Mouse (Mus musculus) liver, adult 2 months (tissue): ENCODE results near the gene Duox1. TPM values are rescaled to one million over a fixed set of nuclear protein-coding genes. Genes with fewer than 3 reads are reported as not detected.

Source experiments
- DNase-seq: peaks from one replicate; pipeline ENCODE4 v3.0.0-alpha.2; 2011; ENCODE audit warnings: low read depth, low spot score; ENCODE audit errors: extremely low read depth
- H3K27ac ChIP-seq: fragments of 200-500 bp; replicated peaks from 2 replicates; pipeline ENCODE4 v1.5.1; 2012; ENCODE audit warnings: low read depth, mild to moderate bottlenecking, control low read depth, inconsistent platforms, low read length; ENCODE audit not compliant: insufficient read depth
- H3K27me3 ChIP-seq: fragments of 200-500 bp; 2 replicates; pipeline ENCODE4 v1.6.1; 2012; ENCODE audit warnings: mild to moderate bottlenecking, moderate library complexity, low read length, inconsistent platforms; ENCODE audit not compliant: control insufficient read depth, insufficient read depth
- H3K36me3 ChIP-seq: fragments of 200-500 bp; 2 replicates; pipeline ENCODE4 v1.6.1; 2012; ENCODE audit warnings: low read length, inconsistent platforms; ENCODE audit not compliant: control insufficient read depth, insufficient read depth
- H3K4me1 ChIP-seq: fragments of 200-500 bp; 2 replicates; pipeline ENCODE4 v1.6.1; 2011; ENCODE audit warnings: low read length; ENCODE audit not compliant: control insufficient read depth, insufficient read depth
- H3K4me3 ChIP-seq: fragments of 200-500 bp; 2 replicates; pipeline ENCODE4 v1.5.1; 2011; ENCODE audit warnings: low read depth, mild to moderate bottlenecking, control low read depth, low read length, moderate library complexity; ENCODE audit not compliant: insufficient read depth
- H3K79me2 ChIP-seq: fragments of 200-500 bp; 2 replicates; pipeline ENCODE4 v1.6.1; 2012; ENCODE audit warnings: inconsistent platforms, mild to moderate bottlenecking, low read length, moderate library complexity; ENCODE audit not compliant: control insufficient read depth, insufficient read depth
- H3K9ac ChIP-seq: fragments of 200-500 bp; 2 replicates; pipeline ENCODE4 v1.6.1; 2012; ENCODE audit warnings: low read depth, mild to moderate bottlenecking, control low read depth, inconsistent platforms, low read length
- CTCF ChIP-seq: fragments of 200-500 bp; IDR thresholded peaks from 2 replicates; pipeline ENCODE4 v1.5.1; 2011; ENCODE audit warnings: low read depth, low read length, control low read depth
- POLR2A ChIP-seq: fragments of 200-500 bp; IDR thresholded peaks from 2 replicates; pipeline ENCODE4 v1.6.1; 2011; ENCODE audit warnings: low read length, control low read depth; ENCODE audit not compliant: insufficient read depth; ENCODE audit errors: extremely low read depth
- WGBS: fragments of 180-500 bp; shearing (Covaris S2); methylation state at CpG from one replicate; pipeline ENCODE4 v1.1.7; 2018; 5-methylcytosine and 5-hydroxymethylcytosine counted together
- polyA plus RNA-seq: library from polyadenylated mRNA; depleted of rRNA; stranded (reverse); fragments of >200 nt; gene quantifications from 2 replicates; pipeline ENCODE4 v1.2.3, GENCODE M21; 2012
- total RNA-seq: library from RNA; depleted of rRNA; stranded (reverse); fragments of >200 nt; gene quantifications from 2 replicates; pipeline ENCODE4 v1.2.3, GENCODE M21; 2014

The Duox1 gene
- total and polyA plus RNA-seq, 2 experiments, result not detected

DNA sequence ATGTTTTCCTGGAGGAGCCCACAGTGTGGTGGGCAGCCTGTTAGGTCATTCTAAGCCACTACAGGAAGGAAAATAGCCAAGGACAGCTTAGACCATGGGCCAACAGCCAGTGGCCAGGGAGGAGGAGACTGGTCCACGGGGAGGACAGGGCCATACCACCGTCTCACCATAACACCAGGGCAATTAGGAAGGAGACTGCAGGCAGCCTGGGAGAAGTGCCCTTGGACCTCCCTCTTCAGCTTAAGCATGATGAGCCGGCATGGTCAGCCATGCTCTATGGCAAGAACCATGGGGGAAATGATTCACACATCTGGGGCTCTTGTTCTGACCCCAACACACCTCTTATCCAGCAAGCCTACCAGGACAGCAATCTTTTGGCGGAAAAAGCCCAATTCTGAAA lies 51.7 kb downstream of the Duox1 start:
- Histone ChIP-seq H3K4me1 (peaks cover 7% of the 10 kb centered on the region), H3K4me3 (no peak overlapping the region), H3K79me2 (peaks cover 3% of the 10 kb centered on the region; the same call in 1 of the 2 replicates), H3K36me3 (no peaks in the 10 kb centered on the region), H3K27ac (no peak overlapping the region), H3K9ac (no peak overlapping the region), H3K27me3 (no peaks in the 10 kb centered on the region)
- TF ChIP-seq CTCF (no peak), POLR2A (no peak)
- no peak for DNase-seq
- WGBS, result 57% methylated on average over 4 of the region's 4 CpGs

DNA sequence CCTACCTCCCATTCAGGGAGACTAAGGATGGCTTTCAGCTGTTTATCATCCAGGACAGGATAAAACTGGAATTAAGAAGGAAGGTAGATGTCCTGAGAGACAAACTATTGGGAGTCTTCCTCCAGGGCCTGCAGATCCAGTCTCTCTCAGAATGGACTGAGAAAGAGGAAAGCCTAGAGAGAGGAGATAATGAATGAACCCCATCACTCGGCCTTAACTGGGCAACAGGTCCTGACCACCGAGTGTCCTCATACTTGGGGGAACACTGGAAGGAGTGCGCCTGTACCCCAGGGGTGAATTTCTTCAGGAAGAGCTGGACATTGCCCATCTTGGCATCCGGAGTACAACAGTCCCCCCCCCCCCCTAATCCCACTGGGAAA lies 52.2 kb downstream of the Duox1 start:
- Histone ChIP-seq H3K9ac (no peak overlapping the region; the same call in 1 of the 2 replicates), H3K27me3 (no peaks in the 10 kb centered on the region), H3K27ac (no peak overlapping the region), H3K79me2 (peaks cover 3% of the 10 kb centered on the region; the same call in 1 of the 2 replicates), H3K4me1 (peaks cover 7% of the 10 kb centered on the region), H3K36me3 (no peaks in the 10 kb centered on the region), H3K4me3 (peak overlapping the region; percentile 91; the same call in 1 of the 2 replicates)
- WGBS, result 26% methylated on average over 4 of the region's 4 CpGs
- no peak for TF ChIP-seq CTCF
- TF ChIP-seq POLR2A, result no peak
- no peak for DNase-seq

DNA sequence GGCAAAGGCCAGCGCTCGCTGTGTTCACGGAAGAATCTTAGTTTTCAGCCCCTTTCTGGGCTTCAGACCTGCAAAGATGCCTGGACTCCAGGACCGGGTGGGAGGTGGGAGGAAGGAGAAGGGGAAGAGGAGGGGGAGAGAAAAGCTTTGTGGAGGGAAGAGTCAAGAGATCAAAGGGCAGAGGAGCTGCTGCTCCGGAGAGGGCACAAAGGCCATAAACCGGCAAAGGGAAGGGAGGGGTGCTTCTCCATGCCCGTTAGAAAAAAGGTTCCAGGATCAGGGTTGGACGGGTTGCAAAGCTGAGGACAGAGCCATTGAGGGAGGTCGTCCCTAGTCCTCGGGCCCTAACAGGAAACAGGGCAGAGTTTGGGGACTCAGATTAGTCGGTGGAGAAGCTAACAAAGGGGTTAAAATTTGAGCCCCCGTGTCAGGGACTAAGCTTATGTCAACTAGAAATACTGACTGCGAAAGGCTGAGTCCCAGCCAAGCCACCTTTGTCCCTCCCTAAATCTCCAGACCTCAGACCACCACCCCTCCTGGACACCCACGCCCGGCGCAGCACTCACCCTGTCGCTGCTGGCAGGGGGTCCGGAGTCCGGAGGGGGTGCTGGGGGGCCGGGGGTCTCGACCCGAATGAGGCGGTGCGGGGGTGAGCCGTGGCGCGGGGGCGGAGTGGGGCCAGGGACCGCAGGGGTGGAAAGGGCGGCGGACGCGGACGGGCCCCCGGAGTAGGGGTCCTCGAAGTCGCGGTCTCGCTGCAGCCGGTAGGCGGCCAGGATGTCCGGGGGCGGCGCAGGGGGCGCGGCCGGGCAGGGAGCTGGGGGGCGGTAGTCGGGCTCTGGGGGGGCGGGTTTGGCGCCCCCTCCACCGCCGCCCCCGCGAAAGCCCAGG lies 52.9 kb downstream of the Duox1 start:
- Histone ChIP-seq H3K36me3 (no peaks in the 10 kb centered on the region), H3K27me3 (no peaks in the 10 kb centered on the region), H3K4me1 (peaks cover 7% of the 10 kb centered on the region), H3K9ac (peak overlapping the region; percentile 82), H3K4me3 (peak overlapping the region; percentile 91), H3K79me2 (peaks cover 3% of the 10 kb centered on the region; the same call in 1 of the 2 replicates), H3K27ac (peak overlapping the region; percentile 17)
- 3% methylated on average over 38 of the region's 55 CpGs for WGBS
- no peak for TF ChIP-seq CTCF
- DNase-seq, result peak; percentile 61

DNA sequence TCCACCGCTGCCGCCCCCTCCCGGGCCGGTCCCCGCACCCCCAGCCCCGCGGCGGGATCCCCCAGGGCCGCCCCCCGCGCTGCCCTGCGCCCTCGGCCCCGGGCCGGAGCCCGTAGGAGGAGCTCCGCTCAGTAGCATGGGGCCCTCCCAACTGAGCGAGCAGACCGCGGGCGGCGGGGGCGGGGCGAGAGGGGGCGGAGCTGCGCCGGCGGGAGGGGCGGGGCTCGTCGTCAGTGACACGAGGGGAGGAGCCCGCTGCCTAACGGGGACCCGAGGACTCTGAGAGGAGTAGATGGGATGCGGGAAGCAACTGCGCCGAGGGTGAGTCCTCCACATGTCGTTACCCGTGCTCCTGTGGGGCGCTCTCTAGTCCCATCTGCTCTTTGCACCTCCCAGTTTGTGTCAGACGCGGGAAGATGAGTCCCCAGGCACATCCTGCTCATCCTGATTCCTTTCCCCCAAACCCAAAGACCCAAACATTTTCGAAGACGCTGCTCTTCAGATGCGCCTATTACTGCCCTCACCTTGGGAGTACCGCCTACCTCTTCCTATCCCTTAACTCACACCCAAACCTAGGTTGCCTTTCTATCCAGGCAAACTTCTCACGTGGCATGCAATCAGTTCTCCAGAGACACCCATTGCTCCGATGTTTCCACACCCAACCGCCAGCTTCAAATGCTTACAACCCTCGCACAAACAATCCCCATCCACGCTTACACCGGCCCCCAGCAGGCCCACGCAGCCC lies 53.7 kb downstream of the Duox1 start, which contains the start of gene Shf:
Gene Shf, minus strand, starts transcription at position 168 of the 745 bp plus-strand sequence.
- H3K36me3 ChIP-seq, result no peaks in the 10 kb centered on the region
- TF ChIP-seq POLR2A (peak; percentile 74), CTCF (no peak)
- H3K9ac ChIP-seq, result peak within 1 kb of the TSS; percentile 82
- H3K4me3 ChIP-seq, result peak within 1 kb of the TSS; percentile 91
- DNase-seq, result peak; percentile 55
- WGBS, result 2% methylated on average over 27 of the region's 54 CpGs
- H3K4me1 ChIP-seq, result peaks cover 7% of the 10 kb centered on the region
- H3K27ac ChIP-seq, result peak within 1 kb of the TSS; percentile 17
- H3K79me2 ChIP-seq, result peaks cover 3% of the 10 kb centered on the region; the same call in 1 of the 2 replicates
- no peaks in the 10 kb centered on the region for H3K27me3 ChIP-seq

DNA sequence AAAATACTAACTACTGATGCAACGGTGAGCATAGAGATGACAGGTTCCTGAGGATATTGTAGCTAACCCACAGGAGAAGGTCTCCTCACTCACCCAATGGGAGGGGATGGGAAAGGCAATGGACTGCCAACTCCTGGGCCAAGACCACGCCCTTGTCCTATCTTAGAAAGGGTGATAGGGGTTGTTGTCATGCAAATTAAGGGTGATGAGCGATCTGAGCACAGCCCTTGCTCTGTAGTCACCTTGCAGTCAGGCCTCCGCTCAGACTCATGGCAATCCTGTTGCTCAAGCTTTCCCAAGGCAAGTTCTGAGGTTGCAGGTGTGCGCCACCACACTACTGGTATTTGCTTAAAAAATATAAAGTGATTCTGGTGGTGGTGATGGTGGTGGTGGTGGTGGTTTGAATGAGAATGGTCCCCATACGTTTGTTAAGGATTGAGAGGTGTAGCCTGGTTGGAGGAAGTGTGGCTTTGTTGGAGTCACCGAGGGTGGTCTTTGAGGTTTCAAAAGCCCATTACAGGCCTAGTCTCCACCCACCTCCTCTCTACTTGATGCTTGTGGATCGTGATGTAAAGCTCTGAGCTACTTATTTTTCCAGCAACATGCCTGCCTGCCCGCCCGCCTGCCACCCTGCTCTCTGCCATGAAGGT lies 54.8 kb downstream of the Duox1 start:
- 77% methylated on average over 10 of the region's 10 CpGs for WGBS
- Histone ChIP-seq H3K36me3 (no peaks in the 10 kb centered on the region), H3K27ac (no peak overlapping the region), H3K79me2 (peaks cover 3% of the 10 kb centered on the region; the same call in 1 of the 2 replicates), H3K4me3 (no peak overlapping the region), H3K9ac (no peak overlapping the region), H3K27me3 (no peaks in the 10 kb centered on the region), H3K4me1 (peaks cover 10% of the 10 kb centered on the region)
- no peak for DNase-seq
- TF ChIP-seq POLR2A (no peak), CTCF (no peak)
